Mouse (Mus musculus) liver, postnatal 0 days (tissue): Measurements from ENCODE around the gene Bcl2.

ENCODE experiments used
- CTCF ChIP-seq: sonication (generic); IDR thresholded peaks from 2 replicates; pipeline ENCODE4 v1.5.1; 2016; ENCODE audit warnings: antibody characterized with exemption, low read depth
- EP300 ChIP-seq: IDR thresholded peaks from 2 replicates; pipeline ENCODE4 v1.6.1; 2016; ENCODE audit warnings: antibody characterized with exemption, low read depth, mild to moderate bottlenecking

DNA sequence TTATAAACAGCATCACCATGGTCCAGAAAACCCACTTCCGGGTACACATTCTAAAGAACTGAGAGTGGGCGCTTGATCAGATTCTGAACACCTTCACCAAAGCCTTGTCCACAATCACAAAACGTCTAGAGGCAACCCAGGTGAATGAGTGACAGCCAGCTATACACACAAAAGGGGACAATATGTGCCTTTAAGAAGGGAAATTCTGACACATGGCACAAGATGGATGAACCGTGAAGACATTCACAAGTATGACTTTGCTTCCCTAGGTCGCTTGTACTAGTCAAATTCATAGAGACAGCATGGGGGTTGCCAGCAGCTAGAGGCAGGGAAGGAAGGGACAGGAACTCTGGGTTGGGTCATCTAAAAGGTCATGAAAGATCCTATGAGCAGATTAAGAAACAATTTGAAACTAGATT, 36.0 kb downstream of the Bcl2 start:
- TF ChIP-seq CTCF (no peak), EP300 (no peak)
